Comparison of ENCODE assay signal across 8 mouse cellular contexts in the genomic region with DNA sequence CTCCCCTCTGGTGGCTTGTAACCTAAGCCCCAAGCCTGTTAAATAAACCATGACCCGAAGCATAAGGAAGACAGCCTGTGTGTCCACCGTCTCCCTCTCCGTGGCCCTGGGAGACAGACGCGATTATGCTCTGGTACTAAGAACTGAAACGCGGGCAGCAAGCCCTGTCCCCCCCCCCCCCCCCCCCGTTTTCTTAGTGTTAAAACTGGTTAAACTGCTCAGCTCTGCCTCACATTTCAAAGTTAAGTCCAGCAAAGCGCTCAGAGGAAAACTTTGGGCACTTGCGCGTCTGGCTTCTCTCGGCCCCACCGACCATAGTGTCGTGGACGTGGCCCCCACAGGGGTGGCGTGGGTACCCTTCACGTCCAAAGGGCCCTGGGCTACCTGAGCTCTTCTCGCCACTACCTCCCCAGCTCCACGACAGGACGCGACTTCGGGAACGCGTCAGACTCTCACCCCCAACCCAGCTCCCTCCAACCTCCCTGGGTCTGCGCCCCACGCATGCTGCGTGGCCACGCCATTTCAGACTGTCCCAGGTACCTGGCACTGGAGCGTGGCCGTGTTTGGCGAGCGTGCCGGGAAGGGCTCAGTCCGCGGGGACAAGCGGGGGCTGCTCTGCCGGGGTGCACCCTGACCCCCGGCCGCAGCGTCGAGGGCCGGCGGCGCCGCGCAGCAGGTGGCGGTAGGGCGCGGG. TPM values are rescaled to one million over a fixed set of nuclear protein-coding genes. Genes with fewer than 3 reads are reported as not detected.
DNase-seq lines count a peak whose midpoint lies in the region; ATAC-seq and TF ChIP-seq lines count a peak whose summit lies in the region.

No protein-coding gene starts in this region.

- no peaks in the 10 kb centered on the region for H3K9me3 ChIP-seq in kidney, embryonic 14.5 days (ENCODE audit: control insufficient read depth, low read length)
- H3K9me3 ChIP-seq in forebrain, embryonic 10.5 days: no peaks in the 10 kb centered on the region
- no peaks in the 10 kb centered on the region for H3K9me3 ChIP-seq in limb, embryonic 15.5 days

- no peaks in the 10 kb centered on the region for H3K4me1 ChIP-seq in kidney, embryonic 14.5 days (ENCODE audit: control insufficient read depth, insufficient read depth, low read length)
- H3K4me1 ChIP-seq in forebrain, embryonic 10.5 days: peaks cover 15% of the 10 kb centered on the region
- H3K4me1 ChIP-seq in limb, embryonic 15.5 days: peaks cover 16% of the 10 kb centered on the region
- no peaks in the 10 kb centered on the region; the same call in 1 of the 2 replicates for H3K4me1 ChIP-seq in small intestine, adult 2 months (ENCODE audit: control insufficient read depth, insufficient read depth, insufficient read length, low read length)

- peak overlapping the region; percentile 96 for H3K4me2 ChIP-seq in kidney, embryonic 14.5 days (replicated peaks; ENCODE audit: low read depth, low read length)
- H3K4me2 ChIP-seq in limb, embryonic 15.5 days: peak overlapping the region; percentile 99

- 0 out of 2 replicates have a peak, but pooled peaks have one; percentile 20 for TF ChIP-seq POLR2A in small intestine, adult 2 months (IDR thresholded peaks at IDR 0.05; ENCODE audit: low read depth, low read length)

- peak overlapping the region; percentile 58; the same call in 1 of the 2 replicates for H3K9ac ChIP-seq in kidney, embryonic 14.5 days (ENCODE audit: low read depth, low read length)
- H3K9ac ChIP-seq in limb, embryonic 15.5 days: peak overlapping the region; percentile 52

- DNase-seq in kidney, adult 18-20 months: no peak
- peak; percentile 32 for DNase-seq in brain, adult 2 months (ENCODE audit: low read depth, low spot score)
- no peak for DNase-seq in forebrain, embryonic 10.5 days (ENCODE audit: extremely low spot score, low spot score)
- DNase-seq in testis, postnatal 14 days (ENCODE audit: low spot score): no peak
- DNase-seq in spleen, postnatal 10 days (ENCODE audit: low spot score in 2 of 2): no peak

- no peak overlapping the region for H3K27ac ChIP-seq in kidney, embryonic 14.5 days (ENCODE audit: low read depth, low read length)
- H3K27ac ChIP-seq in forebrain, embryonic 10.5 days: peak overlapping the region; percentile 35; the same call in 1 of the 2 replicates
- H3K27ac ChIP-seq in limb, embryonic 15.5 days: no peak overlapping the region
- H3K27ac ChIP-seq in small intestine, adult 2 months (ENCODE audit: insufficient read depth, low read depth, low read length): peak overlapping the region; percentile 0; the same call in 1 of the 2 replicates

- ATAC-seq in kidney, embryonic 14.5 days (ENCODE audit: low FRiP score, low TSS enrichment): peak; percentile 80
- ATAC-seq in limb, embryonic 15.5 days (ENCODE audit: insufficient number of reproducible peaks, low FRiP score, low TSS enrichment, low read depth): no peak

- peak overlapping the region; percentile 57 for H3K4me3 ChIP-seq in kidney, embryonic 14.5 days (ENCODE audit: low read length)
- peak overlapping the region; percentile 66 for H3K4me3 ChIP-seq in forebrain, embryonic 10.5 days
- H3K4me3 ChIP-seq in limb, embryonic 15.5 days: peak overlapping the region; percentile 65
- H3K4me3 ChIP-seq in small intestine, adult 2 months (ENCODE audit: low read depth, low read length): peak overlapping the region; percentile 75

- TF ChIP-seq CTCF in small intestine, adult 2 months (IDR thresholded peaks at IDR 0.05; ENCODE audit: extremely low read depth, insufficient read length, insufficient replicate concordance, low read depth, low read length): no peak

- 2% methylated on average over 49 of the region's 49 CpGs for WGBS in kidney, embryonic 14.5 days
- 5% methylated on average over 49 of the region's 49 CpGs for WGBS in forebrain, embryonic 10.5 days
- 4% methylated on average over 48 of the region's 49 CpGs for WGBS in limb, embryonic 15.5 days
- WGBS in small intestine, adult 2 months: 4% methylated on average over 49 of the region's 49 CpGs

- no peaks in the 10 kb centered on the region for H3K36me3 ChIP-seq in kidney, embryonic 14.5 days (ENCODE audit: control insufficient read depth, insufficient read depth, low read length)
- H3K36me3 ChIP-seq in forebrain, embryonic 10.5 days (replicated peaks): no peaks in the 10 kb centered on the region
- H3K36me3 ChIP-seq in limb, embryonic 15.5 days: no peaks in the 10 kb centered on the region
- H3K36me3 ChIP-seq in small intestine, adult 2 months (ENCODE audit: control insufficient read depth, insufficient read depth, low read length): no peaks in the 10 kb centered on the region

- H3K27me3 ChIP-seq in kidney, embryonic 14.5 days (ENCODE audit: control insufficient read depth, insufficient read depth, low read length): peaks cover 15% of the 10 kb centered on the region
- peaks cover 58% of the 10 kb centered on the region for H3K27me3 ChIP-seq in forebrain, embryonic 10.5 days (ENCODE audit: poor library complexity, severe bottlenecking)
- peaks cover 10% of the 10 kb centered on the region for H3K27me3 ChIP-seq in limb, embryonic 15.5 days
- H3K27me3 ChIP-seq in small intestine, adult 2 months (ENCODE audit: control insufficient read depth, insufficient read depth, low read length): no peaks in the 10 kb centered on the region

RNA-seq across cellular contexts. Expression of a gene that starts 0.7 kb away (rescaled TPM):
- 1.1 and 1.6 TPM in 2 replicates for polyA plus RNA-seq in kidney, embryonic 14.5 days (2014; fragmentation: Nextera tagmentation; extraction: Ambion mirVana)
- 0.66 and 0.68 TPM in 2 replicates for polyA plus RNA-seq in forebrain, embryonic 10.5 days (2016; fragmentation: Nextera tagmentation; extraction: Ambion mirVana)
- polyA plus RNA-seq in limb, embryonic 15.5 days (2015; fragmentation: Nextera tagmentation; extraction: Ambion mirVana): 3.4 and 3.9 TPM in 2 replicates
- polyA plus RNA-seq in small intestine, adult 2 months (2012; rRNA removed): 12.4 and 15.3 TPM in 2 replicates

Comparison
In these comparisons a context has a peak if more than half of its experiments do, and no peak if none do; other contexts are left out.
1. H3K27ac ChIP-seq: peak in forebrain, embryonic 10.5 days (single experiment) and small intestine, adult 2 months (single experiment); none in kidney, embryonic 14.5 days (single experiment) and limb, embryonic 15.5 days (single experiment).
2. Peak in every context shown above with its lines, with median percentiles within 50 percentile points of each other: H3K4me3 ChIP-seq.